Mouse (Mus musculus) intestine, embryonic 16.5 days (tissue): ENCODE results near the gene Nol3. TPM values are rescaled to one million over a fixed set of nuclear protein-coding genes. Genes with fewer than 3 reads are reported as not detected.

Experiments used
- ATAC-seq: fragments of 200-750 bp; cut with Nextera tagmentation; 2 replicates; pipeline ENCODE4 v1.8.0; 2017; ENCODE audit warnings: moderate TSS enrichment, moderate library complexity
- H3K27ac ChIP-seq: fragments of 300-500 bp; sonication (generic); 2 replicates; pipeline ENCODE4 v1.5.1; 2014; ENCODE audit warnings: mild to moderate bottlenecking, low read length
- H3K27me3 ChIP-seq: fragments of 300-500 bp; sonication (generic); replicated peaks from 2 replicates; pipeline ENCODE4 v1.6.1; 2014; ENCODE audit warnings: low read length, control low read depth, mixed read lengths; ENCODE audit not compliant: control insufficient read depth, insufficient read depth
- H3K36me3 ChIP-seq: fragments of 300-500 bp; sonication (generic); 2 replicates; pipeline ENCODE4 v1.6.1; 2014; ENCODE audit warnings: low read length, control low read depth; ENCODE audit not compliant: control insufficient read depth, insufficient read depth
- H3K4me1 ChIP-seq: fragments of 300-500 bp; sonication (generic); 2 replicates; pipeline ENCODE4 v1.6.1; 2014; ENCODE audit warnings: low read length, control low read depth, mixed read lengths; ENCODE audit not compliant: control insufficient read depth, insufficient read depth
- H3K4me2 ChIP-seq: fragments of 300-500 bp; sonication (generic); 2 replicates; pipeline ENCODE4 v1.6.1; 2014; ENCODE audit warnings: low read depth, low read length, control low read depth
- H3K4me3 ChIP-seq: fragments of 300-500 bp; sonication (generic); 2 replicates; pipeline ENCODE4 v1.5.1; 2014; ENCODE audit warnings: mild to moderate bottlenecking, low read length
- H3K9ac ChIP-seq: fragments of 300-500 bp; sonication (generic); 2 replicates; pipeline ENCODE4 v1.6.1; 2014; ENCODE audit warnings: low read depth, low read length
- H3K9me3 ChIP-seq: fragments of 300-500 bp; sonication (generic); 2 replicates; pipeline ENCODE4 v1.6.1; 2016; ENCODE audit warnings: low read length, control low read depth; ENCODE audit not compliant: control insufficient read depth
- WGBS: fragments of 180-500 bp; shearing (Covaris S2); extraction: QIAGEN DNeasy Blood & Tissue Kit; methylation state at CpG from one replicate; pipeline ENCODE4 v1.1.7; 2014; 5-methylcytosine and 5-hydroxymethylcytosine counted together
- polyA plus RNA-seq: library from polyadenylated mRNA; unstranded; fragments of >200 nt; fragmentation: Nextera tagmentation; extraction: Ambion mirVana; gene quantifications from 2 replicates; pipeline ENCODE4 v1.2.1, GENCODE M21; 2015

The Nol3 gene
- polyA plus RNA-seq, 1 experiment from 2014 or later, result 1.4 TPM

GRCm38 (mm10) chr8:105252680-105253537, 23.0 kb upstream of the Nol3 start:
- H3K4me1 ChIP-seq, result peaks cover 16% of the 10 kb centered on the region
- no peak for ATAC-seq
- no peak overlapping the region for H3K4me2 ChIP-seq
- peaks cover 4% of the 10 kb centered on the region; the same call in 1 of the 2 replicates for H3K36me3 ChIP-seq
- H3K4me3 ChIP-seq, result no peak overlapping the region
- no peak overlapping the region for H3K9ac ChIP-seq
- 80% methylated on average over 10 of the region's 10 CpGs for WGBS
- no peak overlapping the region for H3K27ac ChIP-seq
- no peaks in the 10 kb centered on the region for H3K9me3 ChIP-seq
- no peaks in the 10 kb centered on the region for H3K27me3 ChIP-seq

GRCm38 (mm10) chr8:105253766-105254151, 22.2 kb upstream of the Nol3 start:
- peak overlapping the region; percentile 71 for H3K4me3 ChIP-seq
- H3K4me2 ChIP-seq, result peak overlapping the region; percentile 98
- no peaks in the 10 kb centered on the region for H3K9me3 ChIP-seq
- ATAC-seq, result 0 out of 2 replicates have a peak, but pooled peaks have one; percentile 8
- H3K36me3 ChIP-seq, result peaks cover 4% of the 10 kb centered on the region; the same call in 1 of the 2 replicates
- peak overlapping the region; percentile 83; the same call in 1 of the 2 replicates for H3K9ac ChIP-seq
- H3K27me3 ChIP-seq, result peaks cover 4% of the 10 kb centered on the region; the same call in 1 of the 2 replicates
- WGBS, result 38% methylated on average over 20 of the region's 20 CpGs
- peaks cover 17% of the 10 kb centered on the region for H3K4me1 ChIP-seq
- H3K27ac ChIP-seq, result 0 out of 2 replicates have a peak overlapping the region, but pooled peaks have one; percentile 10

- H3K27me3 ChIP-seq, result peaks cover 9% of the 10 kb centered on the region
- peaks cover 4% of the 10 kb centered on the region; the same call in 1 of the 2 replicates for H3K36me3 ChIP-seq
- WGBS, result under 1% methylated on average over 70 of the region's 74 CpGs
- peaks cover 23% of the 10 kb centered on the region for H3K4me1 ChIP-seq
- H3K4me2 ChIP-seq, result peak overlapping the region; percentile 98
- peak overlapping the region; percentile 81 for H3K27ac ChIP-seq
- H3K9ac ChIP-seq, result peak overlapping the region; percentile 83
- peak; percentile 91 for ATAC-seq
- peak overlapping the region; percentile 71 for H3K4me3 ChIP-seq
- no peaks in the 10 kb centered on the region for H3K9me3 ChIP-seq
Observed at GRCm38 (mm10) chr8:105254152-105254965, 21.6 kb upstream of the Nol3 start.

GRCm38 (mm10) chr8:105254966-105255350, 21.0 kb upstream of the Nol3 start, which contains the start of gene B3gnt9:
Gene B3gnt9 (minus strand): TSS chr8:105255153.
- Histone ChIP-seq H3K27me3 (peaks cover 12% of the 10 kb centered on the region), H3K27ac (peak within 1 kb of the TSS; percentile 81), H3K9ac (peak within 1 kb of the TSS; percentile 83), H3K36me3 (peaks cover 4% of the 10 kb centered on the region; the same call in 1 of the 2 replicates), H3K9me3 (no peaks in the 10 kb centered on the region), H3K4me3 (peak within 1 kb of the TSS; percentile 71), H3K4me1 (peaks cover 29% of the 10 kb centered on the region), H3K4me2 (peak within 1 kb of the TSS; percentile 98)
- ATAC-seq, result peak; percentile 82
- WGBS, result 2% methylated on average over 14 of the region's 14 CpGs

- WGBS, result 77% methylated on average over 7 of the region's 7 CpGs
- H3K27ac ChIP-seq, result no peak overlapping the region
- ATAC-seq, result no peak
- no peak overlapping the region for H3K9ac ChIP-seq
- no peak overlapping the region for H3K4me3 ChIP-seq
- H3K9me3 ChIP-seq, result no peaks in the 10 kb centered on the region
- no peak overlapping the region for H3K4me2 ChIP-seq
- peaks cover 12% of the 10 kb centered on the region for H3K27me3 ChIP-seq
- H3K4me1 ChIP-seq, result peaks cover 30% of the 10 kb centered on the region
- no peaks in the 10 kb centered on the region; the same call in 1 of the 2 replicates for H3K36me3 ChIP-seq
Observed at GRCm38 (mm10) chr8:105257318-105258114, 18.4 kb upstream of the Nol3 start.

GRCm38 (mm10) chr8:105258911-105259720, 16.8 kb upstream of the Nol3 start:
- Histone ChIP-seq H3K9me3 (no peaks in the 10 kb centered on the region), H3K27ac (no peak overlapping the region), H3K27me3 (peaks cover 12% of the 10 kb centered on the region), H3K4me2 (peak overlapping the region; percentile 77), H3K4me1 (peaks cover 31% of the 10 kb centered on the region), H3K36me3 (no peaks in the 10 kb centered on the region; the same call in 1 of the 2 replicates), H3K4me3 (peak overlapping the region; percentile 45), H3K9ac (peak overlapping the region; percentile 53)
- ATAC-seq, result peak; percentile 11; the same call in 1 of the 2 replicates
- 12% methylated on average over 55 of the region's 55 CpGs for WGBS

- WGBS, result 5% methylated on average over 30 of the region's 30 CpGs
- no peaks in the 10 kb centered on the region; the same call in 1 of the 2 replicates for H3K36me3 ChIP-seq
- peaks cover 30% of the 10 kb centered on the region for H3K4me1 ChIP-seq
- peak; percentile 36; the same call in 1 of the 2 replicates for ATAC-seq
- peak overlapping the region; percentile 45 for H3K4me3 ChIP-seq
- peaks cover 12% of the 10 kb centered on the region for H3K27me3 ChIP-seq
- H3K9ac ChIP-seq, result peak overlapping the region; percentile 53
- H3K4me2 ChIP-seq, result peak overlapping the region; percentile 77
- no peak overlapping the region for H3K27ac ChIP-seq
- H3K9me3 ChIP-seq, result no peaks in the 10 kb centered on the region
Observed at GRCm38 (mm10) chr8:105259721-105260320, 16.1 kb upstream of the Nol3 start.
